Mouse (Mus musculus) gastrocnemius, postnatal 25 days (tissue): ENCODE results near the gene Fam107a. TPM values are rescaled to one million over a fixed set of nuclear protein-coding genes. Genes with fewer than 3 reads are reported as not detected.
A peak's percentile ranks its signal among the peaks of the same experiment; 100 is the strongest.

Experiments
- DNase-seq: peaks from one replicate; pipeline ENCODE4 v3.0.0; 2022
- long read RNA-seq, 2 experiments: library from polyadenylated mRNA; stranded (forward); transcript quantifications; one replicate each; pipeline ENCODE4 v2.0.0; 2021
- total RNA-seq, 2 experiments: library from RNA; stranded (reverse); gene quantifications; 1 replicate in 1 of 2; 2 replicates in 1 of 2; pipeline ENCODE4 v1.2.3; 2021

Gene Fam107a
- 1 to 10 TPM; 3.4 to 6.3 TPM for total RNA-seq
- long read RNA-seq, experiment 1, partial matches to known transcripts, result 0 of 1 reads
- long read RNA-seq, experiment 1, other reads (novel, unspliced or antisense), result 1 of 1 reads
- long read RNA-seq, experiment 2, result 0 reads

DNA sequence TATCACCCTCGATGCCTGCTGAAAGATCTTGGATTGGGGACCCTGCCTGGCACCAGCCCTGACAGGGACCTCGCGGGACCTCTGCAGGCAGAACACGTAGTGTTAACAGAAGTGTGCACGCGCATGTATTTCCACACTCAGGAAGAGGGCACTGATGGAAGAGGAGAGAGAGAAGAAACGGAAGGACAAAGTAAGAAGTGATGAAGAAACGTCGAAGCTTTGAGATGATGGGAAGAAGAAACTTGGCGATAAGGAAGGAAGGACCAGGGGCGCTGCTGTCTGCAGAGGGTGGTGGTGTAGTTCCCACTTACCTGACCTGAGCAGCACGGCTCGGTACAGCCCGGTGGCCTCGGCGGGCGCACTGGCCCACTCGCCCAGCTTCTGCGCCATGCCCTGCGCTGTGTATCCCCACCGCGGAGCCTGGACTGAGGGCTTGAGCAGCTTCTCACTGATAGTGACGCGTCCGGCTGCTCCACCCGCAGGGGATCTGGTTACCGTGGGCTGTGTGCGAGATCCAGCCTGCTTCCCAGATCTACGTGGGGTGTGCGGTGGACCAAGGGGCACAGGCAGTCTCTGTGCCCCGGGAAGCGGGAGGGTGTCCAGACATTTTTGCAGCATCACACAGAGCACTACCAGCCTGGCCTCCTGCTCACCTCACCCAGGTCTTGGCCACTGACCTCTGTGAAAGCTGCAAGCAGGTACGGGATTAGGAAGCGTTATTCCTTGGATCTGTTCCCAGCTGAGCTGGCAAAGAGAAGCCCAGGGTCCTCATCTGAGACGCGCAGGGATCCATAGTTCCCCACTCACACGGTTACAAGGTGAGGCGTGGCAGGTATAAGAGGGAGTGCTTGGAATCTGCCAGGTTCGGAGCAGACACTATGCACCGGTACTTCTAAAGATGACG is at the start of gene Fam107a:
Fam107a (minus strand) TSS at position 830 of the 904 bp plus-strand sequence.
- DNase-seq, result no peak

GRCm38 (mm10) chr14:8367121-8367520 is 49.3 kb upstream of the Fam107a start:
- no peak for DNase-seq

- DNase-seq, result no peak
Observed at GRCm38 (mm10) chr14:8365833-8366232, 48.0 kb upstream of the Fam107a start.

GRCm38 (mm10) chr14:8356836-8357235 is 39.0 kb upstream of the Fam107a start:
- no peak for DNase-seq

- DNase-seq, result peak; percentile 14
Observed at GRCm38 (mm10) chr14:8355999-8356501, 38.2 kb upstream of the Fam107a start.

- DNase-seq, result no peak
Observed at GRCm38 (mm10) chr14:8348927-8349326, 31.1 kb upstream of the Fam107a start.

- peak; percentile 48 for DNase-seq
Observed at GRCm38 (mm10) chr14:8346255-8346997, 28.6 kb upstream of the Fam107a start.

GRCm38 (mm10) chr14:8345566-8345965 is 27.7 kb upstream of the Fam107a start:
- DNase-seq, result no peak

- no peak for DNase-seq
Observed at GRCm38 (mm10) chr14:8342509-8343106, 24.8 kb upstream of the Fam107a start.

DNA sequence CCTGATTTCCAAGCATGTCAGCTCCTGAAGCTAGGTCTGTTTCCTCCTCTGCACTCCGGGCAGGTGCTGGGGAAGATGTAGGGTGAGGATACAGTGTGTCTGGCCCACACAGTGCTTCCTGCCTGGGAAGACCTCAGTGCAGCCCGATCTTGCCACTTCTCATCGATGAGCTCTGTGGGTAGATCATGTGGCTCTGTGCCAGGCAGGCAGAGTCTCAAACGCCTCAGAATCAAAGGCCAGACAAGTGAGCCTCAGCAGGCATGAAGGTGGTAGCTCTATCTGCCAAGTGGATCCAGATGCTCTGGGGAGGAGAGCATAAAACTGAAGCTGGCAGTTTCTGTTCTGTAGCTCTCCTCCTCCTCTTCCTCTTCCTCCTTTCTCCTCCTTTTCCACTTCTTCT is 22.4 kb upstream of the Fam107a start:
- no peak for DNase-seq

- no peak for DNase-seq
Observed at GRCm38 (mm10) chr14:8335947-8336346, 18.1 kb upstream of the Fam107a start.

DNA sequence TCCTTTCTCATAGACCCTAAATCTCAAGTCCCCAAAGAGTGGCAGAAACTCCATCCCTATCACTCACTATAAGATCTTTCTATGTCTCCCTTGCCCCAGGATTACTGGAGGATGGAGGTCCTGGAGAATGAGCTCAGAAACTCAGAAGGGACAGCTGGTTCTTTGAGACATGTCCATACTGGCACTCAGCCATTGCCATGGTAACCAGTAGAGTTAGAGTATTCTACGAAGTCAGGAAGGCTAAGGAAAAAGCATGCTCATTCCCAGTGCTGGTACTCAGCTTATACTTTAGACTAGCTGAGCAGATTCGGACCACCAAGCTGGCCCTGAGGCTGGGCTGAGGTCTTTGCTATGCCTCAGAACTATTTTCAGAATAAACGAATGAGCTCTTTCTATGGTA is 16.7 kb upstream of the Fam107a start:
- DNase-seq, result no peak

- DNase-seq, result no peak
Observed at GRCm38 (mm10) chr14:8332314-8333252, 14.8 kb upstream of the Fam107a start.

DNA sequence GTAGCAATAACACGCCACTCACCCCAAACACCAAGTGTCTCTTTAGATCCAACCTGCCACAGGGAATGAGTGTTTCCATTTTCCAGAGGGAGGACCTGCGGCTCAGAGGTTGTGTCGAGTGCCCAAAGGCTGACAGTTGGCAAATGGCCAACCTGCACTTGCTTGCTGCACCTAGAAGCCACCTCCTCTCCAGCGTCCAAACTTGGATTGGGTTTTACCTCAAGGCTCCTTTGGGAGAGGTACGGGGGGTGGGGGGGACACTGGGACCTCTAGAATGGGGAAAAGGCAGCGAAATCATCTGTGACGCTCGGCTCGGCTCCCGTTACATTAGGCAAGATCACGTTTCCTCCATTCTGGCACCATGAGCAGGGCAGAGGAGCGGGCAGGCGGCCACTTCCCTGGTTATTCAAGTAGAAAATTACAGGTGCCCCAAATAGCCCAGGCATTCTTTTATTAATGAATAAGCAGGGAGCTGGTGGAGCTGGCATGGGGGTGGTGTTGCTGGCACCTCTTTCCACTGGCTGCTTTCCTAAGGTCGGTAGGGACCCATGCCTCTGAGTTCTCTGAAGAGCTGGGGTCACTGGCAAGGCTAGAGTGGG is 13.6 kb upstream of the Fam107a start:
- peak; percentile 19 for DNase-seq

- no peak for DNase-seq
Observed at GRCm38 (mm10) chr14:8330390-8330789, 12.6 kb upstream of the Fam107a start.

DNA sequence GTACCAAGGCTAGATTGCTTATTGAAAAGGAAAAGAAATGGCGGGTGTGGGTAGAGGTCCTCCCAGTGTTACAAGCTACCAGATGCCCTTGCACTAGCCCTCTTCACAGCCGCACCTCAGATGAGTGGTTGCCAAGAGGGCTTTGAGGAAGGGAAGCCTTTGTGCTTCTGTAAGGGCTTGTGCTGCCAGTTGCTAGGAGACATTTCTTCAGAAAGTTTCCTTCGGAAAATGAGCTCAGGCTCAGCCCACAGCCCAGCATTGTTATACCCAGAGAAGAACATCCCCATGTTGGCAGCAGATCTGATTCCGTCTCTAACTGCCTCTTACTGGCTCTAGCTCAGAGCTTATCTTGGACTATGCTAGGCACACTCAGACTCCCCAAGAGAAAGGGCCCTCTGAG is 11.7 kb upstream of the Fam107a start:
- no peak for DNase-seq

DNA sequence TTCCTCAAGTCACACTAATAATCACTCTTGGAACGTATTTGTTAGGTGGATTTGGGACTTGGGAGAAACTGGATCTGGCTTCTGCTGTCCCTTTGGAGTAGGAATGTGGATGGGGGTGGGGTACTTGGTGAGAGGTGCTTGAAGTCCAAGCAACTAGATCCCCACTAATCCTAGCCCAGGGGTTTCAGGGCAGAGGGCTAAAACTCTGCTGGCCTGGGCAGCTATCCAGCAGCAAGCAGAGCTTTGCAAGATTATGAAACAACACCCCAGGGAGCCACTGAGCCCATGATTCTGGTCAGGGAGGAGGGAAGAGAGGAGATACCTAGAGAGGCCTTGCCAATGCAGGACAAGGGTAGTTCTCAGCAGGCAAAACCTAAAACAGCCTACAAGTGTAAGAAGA is 9.5 kb upstream of the Fam107a start:
- no peak for DNase-seq

- no peak for DNase-seq
Observed at GRCm38 (mm10) chr14:8326961-8327360, 9.1 kb upstream of the Fam107a start.

DNA sequence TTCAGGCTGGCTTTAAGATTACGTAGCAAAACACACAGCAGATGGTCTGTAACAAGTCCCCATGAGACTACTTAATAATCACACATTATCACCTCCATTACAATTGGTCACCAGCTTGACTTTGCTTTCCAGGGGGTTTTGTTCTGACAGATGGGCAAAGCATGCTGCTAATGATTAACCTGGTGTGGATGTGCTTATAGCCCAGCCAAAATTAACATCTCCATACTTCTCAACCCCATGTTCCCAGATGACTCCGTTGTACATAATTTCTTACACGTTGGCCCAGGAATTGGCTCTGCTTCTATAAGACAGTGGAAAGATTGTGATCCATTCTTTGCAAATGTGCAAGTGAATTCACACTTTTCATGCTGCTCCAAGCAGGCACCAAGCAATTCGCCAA is 7.9 kb upstream of the Fam107a start:
- DNase-seq, result no peak

DNA sequence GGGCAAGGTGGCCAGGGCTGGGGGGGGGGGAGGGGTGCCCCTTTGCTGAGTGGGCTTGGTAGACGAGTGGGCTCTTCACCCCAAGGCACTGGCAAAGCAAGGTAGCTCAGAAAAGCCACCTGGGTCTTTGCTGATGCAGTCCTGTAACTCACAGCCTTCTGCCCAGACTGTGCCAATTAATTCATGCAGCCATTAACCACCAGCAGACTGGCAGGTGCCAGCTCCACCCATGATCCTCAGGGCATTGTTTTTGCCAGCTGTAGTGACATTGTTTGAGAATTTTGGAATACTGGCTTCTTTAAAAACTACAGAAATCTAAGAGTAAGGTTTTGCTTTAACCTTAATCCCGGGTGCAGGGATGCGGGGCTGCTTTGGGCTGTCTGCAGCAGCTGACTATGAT is 2.7 kb upstream of the Fam107a start:
- DNase-seq, result no peak
